Mouse (Mus musculus): ENCODE results near the gene Agtr1a. TPM values are rescaled to one million over a fixed set of nuclear protein-coding genes. Genes with fewer than 3 reads are reported as not detected.

The Agtr1a gene
- total RNA-seq (2014; rRNA removed) (45.2 and 55.2 TPM in 2 replicates), polyA plus RNA-seq (2012; rRNA removed) (86.5 and 95.1 TPM in 2 replicates)

GRCm38 (mm10) chr13:30336148-30336801, at the start of gene Agtr1a:
TSS of gene Agtr1a (plus strand) at chr13:30336441.
- WGBS, result 3% methylated on average over 33 of the region's 33 CpGs

GRCm38 (mm10) chr13:30310221-30310620, 26.0 kb upstream of the Agtr1a start:
- WGBS, result 85% methylated on average over 4 of the region's 4 CpGs
- TF ChIP-seq POLR2A (IDR thresholded peaks at IDR 0.05; ENCODE audit: extremely low read depth, insufficient read depth, low read length) (no peak), CTCF (IDR thresholded peaks at IDR 0.05; ENCODE audit: low read depth, low read length) (no peak)
- H3K36me3 ChIP-seq (ENCODE audit: control insufficient read depth, insufficient read depth, low read length), result no peaks in the 10 kb centered on the region
- no peaks in the 10 kb centered on the region for H3K27me3 ChIP-seq (ENCODE audit: control insufficient read depth, insufficient read depth, low read length)
- no peak overlapping the region for H3K4me3 ChIP-seq (ENCODE audit: insufficient read depth, low read depth, low read length)
- no peak overlapping the region for H3K9ac ChIP-seq (ENCODE audit: low read depth, low read length)
- H3K4me1 ChIP-seq (ENCODE audit: control insufficient read depth, insufficient read depth, low read length), result no peaks in the 10 kb centered on the region
- no peak for DNase-seq (ENCODE audit: extremely low read depth, low read depth, low spot score)
- H3K79me2 ChIP-seq (ENCODE audit: control insufficient read depth, insufficient read depth, low read length), result no peaks in the 10 kb centered on the region
- no peak overlapping the region for H3K27ac ChIP-seq (replicated peaks; ENCODE audit: insufficient read depth, low read depth, low read length)

More at GRCm38 (mm10) chr13:30336148-30336801, at the start of gene Agtr1a:
- no peaks in the 10 kb centered on the region for H3K36me3 ChIP-seq (ENCODE audit: control insufficient read depth, insufficient read depth, low read length)
- DNase-seq (ENCODE audit: extremely low read depth, low read depth, low spot score), result peak; percentile 66
- peaks cover 7% of the 10 kb centered on the region for H3K79me2 ChIP-seq (ENCODE audit: control insufficient read depth, insufficient read depth, low read length)
- TF ChIP-seq POLR2A (IDR thresholded peaks at IDR 0.05; ENCODE audit: extremely low read depth, insufficient read depth, low read length) (peak; percentile 98), CTCF (IDR thresholded peaks at IDR 0.05; ENCODE audit: low read depth, low read length) (no peak)
- peak within 1 kb of the TSS; percentile 90 for H3K9ac ChIP-seq (ENCODE audit: low read depth, low read length)
- H3K27ac ChIP-seq (replicated peaks; ENCODE audit: insufficient read depth, low read depth, low read length), result peak within 1 kb of the TSS; percentile 87
- peak within 1 kb of the TSS; percentile 95 for H3K4me3 ChIP-seq (ENCODE audit: insufficient read depth, low read depth, low read length)
- H3K27me3 ChIP-seq (ENCODE audit: control insufficient read depth, insufficient read depth, low read length), result no peaks in the 10 kb centered on the region
- H3K4me1 ChIP-seq (ENCODE audit: control insufficient read depth, insufficient read depth, low read length), result peaks cover 6% of the 10 kb centered on the region

DNA sequence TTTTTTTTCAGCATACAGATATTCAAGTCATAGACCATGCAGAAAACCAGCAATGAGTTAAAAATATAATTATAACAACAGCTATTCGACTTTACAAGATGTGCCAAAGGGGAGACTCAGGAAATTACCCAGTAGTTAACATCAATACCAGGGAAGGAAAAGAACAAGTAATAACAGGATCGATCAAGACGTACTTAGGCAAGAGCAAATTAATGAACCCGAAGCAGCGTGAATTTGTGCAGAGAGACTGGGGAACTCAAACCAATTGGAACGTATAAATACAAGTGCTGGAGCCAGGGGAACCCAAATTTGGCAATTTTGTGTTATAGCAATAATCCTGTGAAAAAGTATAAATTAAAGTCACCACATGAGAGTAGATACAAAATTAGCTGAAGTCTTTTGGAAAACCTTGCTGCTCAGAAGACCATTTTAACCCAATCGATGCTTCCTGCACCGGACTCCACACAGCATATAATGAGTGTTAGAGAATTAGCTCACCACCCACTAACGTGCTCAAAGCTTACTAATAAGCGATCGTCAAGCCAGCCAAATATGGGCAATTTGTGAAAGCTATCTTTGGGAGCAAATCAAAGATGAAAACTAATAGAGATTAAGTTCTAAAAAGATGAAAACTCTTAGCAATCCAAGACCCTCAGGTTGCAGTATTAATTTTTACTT, 11.4 kb upstream of the Agtr1a start:
- H3K79me2 ChIP-seq (ENCODE audit: control insufficient read depth, insufficient read depth, low read length), result no peaks in the 10 kb centered on the region
- no peaks in the 10 kb centered on the region for H3K4me1 ChIP-seq (ENCODE audit: control insufficient read depth, insufficient read depth, low read length)
- H3K4me3 ChIP-seq (ENCODE audit: insufficient read depth, low read depth, low read length), result no peak overlapping the region
- no peak overlapping the region for H3K9ac ChIP-seq (ENCODE audit: low read depth, low read length)
- no peaks in the 10 kb centered on the region for H3K27me3 ChIP-seq (ENCODE audit: control insufficient read depth, insufficient read depth, low read length)
- DNase-seq (ENCODE audit: extremely low read depth, low read depth, low spot score), result no peak
- H3K27ac ChIP-seq (replicated peaks; ENCODE audit: insufficient read depth, low read depth, low read length), result no peak overlapping the region
- 91% methylated on average over 11 of the region's 11 CpGs for whole genome bisulfite sequencing
- TF ChIP-seq POLR2A (IDR thresholded peaks at IDR 0.05; ENCODE audit: extremely low read depth, insufficient read depth, low read length) (no peak), CTCF (IDR thresholded peaks at IDR 0.05; ENCODE audit: low read depth, low read length) (no peak)
- no peaks in the 10 kb centered on the region for H3K36me3 ChIP-seq (ENCODE audit: control insufficient read depth, insufficient read depth, low read length)

GRCm38 (mm10) chr13:30331061-30331460, 5.2 kb upstream of the Agtr1a start:
- no peak overlapping the region for H3K9ac ChIP-seq (ENCODE audit: low read depth, low read length)

DNA sequence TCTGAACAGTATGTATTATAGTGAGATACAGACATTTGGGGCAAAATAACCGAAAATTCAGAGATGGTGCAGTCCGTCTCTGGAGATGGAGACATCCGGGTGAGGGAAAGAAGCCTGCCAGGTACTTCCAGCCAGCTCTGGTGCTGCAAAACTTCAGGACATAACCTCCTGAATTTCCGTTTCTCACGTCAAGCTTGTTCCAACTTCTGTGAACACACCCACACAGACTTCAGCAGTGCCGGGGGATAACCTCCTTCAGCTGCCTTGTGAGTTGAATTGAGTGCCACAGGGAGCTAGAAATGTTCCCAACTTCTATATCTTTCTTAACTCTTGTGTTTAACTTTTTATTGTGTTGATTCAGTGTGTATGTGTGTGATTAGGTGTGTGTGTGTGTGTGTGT, 4.4 kb upstream of the Agtr1a start:
- no peak overlapping the region for H3K27ac ChIP-seq (replicated peaks; ENCODE audit: insufficient read depth, low read depth, low read length)
- 66% methylated on average over 6 of the region's 6 CpGs for WGBS
- H3K4me1 ChIP-seq (ENCODE audit: control insufficient read depth, insufficient read depth, low read length), result peaks cover 2% of the 10 kb centered on the region; the same call in 1 of the 2 replicates
- H3K9ac ChIP-seq (ENCODE audit: low read depth, low read length), result no peak overlapping the region
- no peak for DNase-seq (ENCODE audit: extremely low read depth, low read depth, low spot score)
- no peak overlapping the region for H3K4me3 ChIP-seq (ENCODE audit: insufficient read depth, low read depth, low read length)
- H3K36me3 ChIP-seq (ENCODE audit: control insufficient read depth, insufficient read depth, low read length), result no peaks in the 10 kb centered on the region
- peaks cover under 1% of the 10 kb centered on the region; the same call in 1 of the 2 replicates for H3K79me2 ChIP-seq (ENCODE audit: control insufficient read depth, insufficient read depth, low read length)
- TF ChIP-seq CTCF (IDR thresholded peaks at IDR 0.05; ENCODE audit: low read depth, low read length), result no peak
- H3K27me3 ChIP-seq (ENCODE audit: control insufficient read depth, insufficient read depth, low read length), result no peaks in the 10 kb centered on the region

More at GRCm38 (mm10) chr13:30331061-30331460, 5.2 kb upstream of the Agtr1a start:
- no peak overlapping the region for H3K4me3 ChIP-seq (ENCODE audit: insufficient read depth, low read depth, low read length)
- H3K36me3 ChIP-seq (ENCODE audit: control insufficient read depth, insufficient read depth, low read length), result no peaks in the 10 kb centered on the region
- H3K79me2 ChIP-seq (ENCODE audit: control insufficient read depth, insufficient read depth, low read length), result no peaks in the 10 kb centered on the region
- peak; percentile 79 for DNase-seq (ENCODE audit: extremely low read depth, low read depth, low spot score)
- H3K4me1 ChIP-seq (ENCODE audit: control insufficient read depth, insufficient read depth, low read length), result peaks cover 2% of the 10 kb centered on the region; the same call in 1 of the 2 replicates
- TF ChIP-seq POLR2A (IDR thresholded peaks at IDR 0.05; ENCODE audit: extremely low read depth, insufficient read depth, low read length) (no peak), CTCF (IDR thresholded peaks at IDR 0.05; ENCODE audit: low read depth, low read length) (no peak)
- H3K27me3 ChIP-seq (ENCODE audit: control insufficient read depth, insufficient read depth, low read length), result no peaks in the 10 kb centered on the region
- no peak overlapping the region for H3K27ac ChIP-seq (replicated peaks; ENCODE audit: insufficient read depth, low read depth, low read length)
- 33% methylated on average over 5 of the region's 5 CpGs for WGBS
